Mouse (Mus musculus): ENCODE results near the gene Vps52. TPM values are rescaled to one million over a fixed set of nuclear protein-coding genes. Genes with fewer than 3 reads are reported as not detected.

The Vps52 gene
- total RNA-seq, 2 experiments from 2014 or later, result 84.3 to 92.5 TPM

DNA sequence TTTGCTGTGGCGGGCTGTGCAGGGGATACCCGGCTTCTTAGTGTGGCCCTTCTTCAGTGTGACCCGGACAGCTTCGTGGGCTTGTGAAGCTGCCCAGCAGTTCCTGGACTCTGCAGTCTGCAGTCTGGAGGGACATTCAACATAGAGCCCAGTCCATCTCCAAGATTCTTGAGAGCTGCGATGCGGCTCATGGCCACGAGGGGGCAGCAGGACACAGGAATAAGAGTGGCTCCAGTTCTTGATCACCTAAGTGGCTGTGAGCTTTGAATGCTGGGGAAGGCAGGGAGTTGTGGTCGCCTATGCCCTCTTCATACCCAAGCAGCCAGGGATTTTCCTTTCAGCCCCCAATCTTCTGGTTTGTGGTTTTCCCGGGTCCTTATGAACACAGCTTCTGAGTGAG is 12.9 kb downstream of the Vps52 start:
- DNase-seq (ENCODE audit: low spot score in 2 of 2), result peak; percentile 61 to 79
- H3K27ac ChIP-seq, result no peak overlapping the region
- H3K4me3 ChIP-seq, result no peak overlapping the region
- TF ChIP-seq CTCF (conservative IDR thresholded peaks at IDR 0.05), result peak; percentile 78

DNA sequence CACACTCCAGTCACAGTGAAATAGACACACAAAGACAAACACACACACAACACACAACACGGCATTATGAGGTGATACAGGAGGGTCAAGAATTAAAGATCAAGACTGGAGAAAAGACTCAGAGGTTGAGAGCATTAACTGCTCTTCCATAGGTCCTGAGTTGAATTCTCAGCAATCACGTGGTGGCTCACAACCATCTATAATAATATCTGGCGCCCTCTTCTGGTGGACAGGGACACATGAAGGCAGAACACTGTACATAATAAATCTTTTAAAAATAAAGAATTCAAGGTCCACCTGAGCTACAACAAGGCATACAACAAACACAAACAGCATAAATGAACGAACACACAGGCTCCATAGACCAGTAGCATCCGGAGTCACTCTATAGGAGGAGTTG is 13.3 kb downstream of the Vps52 start:
- no peak for DNase-seq (ENCODE audit: low spot score in 2 of 2)
- no peak overlapping the region for H3K4me3 ChIP-seq
- no peak for TF ChIP-seq CTCF (conservative IDR thresholded peaks at IDR 0.05)

DNA sequence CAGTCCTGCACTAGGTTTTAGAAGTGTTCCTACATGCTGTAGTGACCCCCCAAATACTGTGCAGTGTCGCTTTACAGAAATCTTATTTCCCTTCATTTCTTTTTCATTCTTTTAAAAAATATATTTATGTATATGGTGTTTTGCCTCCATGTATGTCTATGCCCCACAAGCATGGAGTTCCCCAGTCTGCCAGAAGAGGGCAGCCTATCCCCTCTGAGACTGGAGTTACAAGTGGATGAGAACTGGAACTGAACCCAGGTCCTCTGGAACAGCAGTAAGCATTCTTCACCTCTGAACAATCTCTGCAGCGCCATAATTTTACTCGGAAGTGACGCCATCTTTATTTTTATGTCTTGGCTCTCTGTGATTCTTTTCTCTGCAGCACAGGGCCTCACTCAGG is 13.8 kb downstream of the Vps52 start:
- no peak for DNase-seq (ENCODE audit: low spot score in 2 of 2)
- H3K4me3 ChIP-seq, result no peak overlapping the region
- no peak overlapping the region for H3K27ac ChIP-seq
- no peak; the same call in 1 of the 2 replicates for TF ChIP-seq CTCF (conservative IDR thresholded peaks at IDR 0.05)

More for the DNA sequence above, 13.3 kb downstream of the Vps52 start:
- H3K27ac ChIP-seq, result no peak overlapping the region

DNA sequence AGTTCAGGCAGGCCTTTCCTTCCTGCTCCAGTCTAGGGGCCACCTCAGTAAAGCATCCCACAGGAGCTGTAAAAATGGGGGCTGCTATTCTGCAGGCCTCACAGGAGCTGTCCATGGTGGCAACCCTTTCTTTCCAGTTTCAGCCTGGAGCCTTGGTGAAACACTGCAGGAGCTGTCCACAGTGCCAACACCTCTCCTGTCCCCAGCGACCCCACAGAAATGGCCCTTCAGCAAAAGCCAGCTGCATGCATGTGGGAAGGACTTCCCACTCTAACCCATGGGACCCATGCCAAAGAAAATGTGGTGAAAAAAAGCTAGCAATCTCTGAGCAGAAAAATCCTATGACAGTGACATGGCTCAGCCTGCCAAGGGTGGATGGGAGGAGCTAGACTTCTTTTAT is 17.1 kb downstream of the Vps52 start:
- no peak for DNase-seq (ENCODE audit: low spot score in 2 of 2)
- Histone ChIP-seq H3K27ac (no peak overlapping the region), H3K4me3 (no peak overlapping the region)
- TF ChIP-seq CTCF (conservative IDR thresholded peaks at IDR 0.05), result no peak

DNA sequence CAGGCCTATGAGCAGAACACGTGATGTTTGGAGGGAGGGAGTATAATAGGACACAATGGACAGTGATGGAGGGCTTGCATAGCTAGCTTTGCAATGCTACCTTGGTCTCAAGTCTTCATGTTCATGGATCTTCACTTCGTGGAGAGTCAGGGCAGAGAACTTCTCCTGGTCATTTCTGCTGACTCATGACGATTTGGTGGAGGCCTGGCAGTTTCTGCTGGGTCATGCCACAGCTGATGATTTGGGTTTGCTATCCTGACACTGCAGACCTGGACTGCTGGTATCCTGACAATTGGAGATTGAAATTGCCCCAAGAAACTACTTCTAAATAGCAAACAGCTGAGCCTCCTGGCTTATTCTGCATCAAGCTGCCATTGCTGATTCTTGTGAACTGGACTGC is 18.0 kb downstream of the Vps52 start:
- no peak for DNase-seq (ENCODE audit: low spot score in 2 of 2)
- Histone ChIP-seq H3K27ac (no peak overlapping the region), H3K4me3 (no peak overlapping the region)
- no peak for TF ChIP-seq CTCF (conservative IDR thresholded peaks at IDR 0.05)

DNA sequence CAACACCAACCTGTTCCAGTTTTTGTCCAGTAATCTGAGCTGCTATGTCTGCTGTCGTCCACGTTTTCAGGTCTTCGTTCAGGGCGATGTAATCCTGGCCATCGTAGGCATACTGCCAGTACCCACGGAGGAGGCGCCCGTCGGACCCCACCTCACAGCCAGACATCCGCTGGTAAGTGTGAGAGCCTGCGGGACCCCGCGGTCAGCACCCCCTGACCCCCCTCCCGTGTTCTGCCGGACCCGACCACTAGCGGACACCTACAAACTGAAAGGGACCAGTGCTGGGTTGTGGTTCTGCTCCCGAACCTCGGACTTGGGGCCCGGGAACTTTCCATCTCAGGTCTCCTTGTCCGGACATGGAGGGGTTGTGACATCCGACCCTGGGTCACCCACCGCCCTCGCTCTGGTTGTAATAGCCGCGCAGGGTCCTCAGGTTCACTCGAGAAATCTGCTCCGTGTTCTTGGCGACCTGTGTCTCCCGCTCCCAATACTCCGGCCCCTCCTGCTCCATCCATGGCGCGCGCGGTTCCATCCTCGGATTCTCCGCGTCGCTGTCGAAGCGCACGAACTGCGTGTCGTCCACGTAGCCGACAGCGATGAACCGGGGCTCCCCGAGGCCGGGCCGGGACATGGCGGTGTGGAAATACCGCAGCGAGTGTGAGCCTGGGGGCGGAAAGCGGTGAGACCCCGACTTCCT is 22.4 kb downstream of the Vps52 start:
- H3K27ac ChIP-seq, result 0 out of 2 replicates have a peak overlapping the region, but pooled peaks have one; percentile 7
- DNase-seq (ENCODE audit: low spot score in 2 of 2), result no peak
- TF ChIP-seq CTCF (conservative IDR thresholded peaks at IDR 0.05), result no peak
- peak overlapping the region; percentile 51 for H3K4me3 ChIP-seq

DNA sequence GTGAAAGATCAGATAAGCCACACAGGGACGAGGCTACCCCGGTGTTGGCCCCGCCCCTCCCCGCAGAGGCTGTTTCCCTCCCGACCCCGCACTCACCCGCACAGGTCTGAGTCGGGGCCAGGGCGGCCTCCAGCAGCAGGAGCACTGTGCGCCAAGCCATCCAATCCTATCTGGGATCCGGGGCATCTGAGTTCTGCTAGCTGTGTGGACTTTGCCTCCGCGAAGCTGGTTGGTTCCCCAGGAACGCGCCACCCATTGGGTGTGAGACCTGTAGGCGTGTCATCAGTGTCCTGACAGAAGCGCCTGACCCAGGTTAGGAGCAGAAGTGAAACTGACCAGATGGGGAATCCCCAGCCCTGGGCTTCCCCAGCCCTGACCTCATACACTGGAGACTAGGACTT is 23.0 kb downstream of the Vps52 start:
- Histone ChIP-seq H3K4me3 (peak overlapping the region; percentile 51), H3K27ac (0 out of 2 replicates have a peak overlapping the region, but pooled peaks have one; percentile 7)
- no peak for TF ChIP-seq CTCF (conservative IDR thresholded peaks at IDR 0.05)
- no peak for DNase-seq (ENCODE audit: low spot score in 2 of 2)

DNA sequence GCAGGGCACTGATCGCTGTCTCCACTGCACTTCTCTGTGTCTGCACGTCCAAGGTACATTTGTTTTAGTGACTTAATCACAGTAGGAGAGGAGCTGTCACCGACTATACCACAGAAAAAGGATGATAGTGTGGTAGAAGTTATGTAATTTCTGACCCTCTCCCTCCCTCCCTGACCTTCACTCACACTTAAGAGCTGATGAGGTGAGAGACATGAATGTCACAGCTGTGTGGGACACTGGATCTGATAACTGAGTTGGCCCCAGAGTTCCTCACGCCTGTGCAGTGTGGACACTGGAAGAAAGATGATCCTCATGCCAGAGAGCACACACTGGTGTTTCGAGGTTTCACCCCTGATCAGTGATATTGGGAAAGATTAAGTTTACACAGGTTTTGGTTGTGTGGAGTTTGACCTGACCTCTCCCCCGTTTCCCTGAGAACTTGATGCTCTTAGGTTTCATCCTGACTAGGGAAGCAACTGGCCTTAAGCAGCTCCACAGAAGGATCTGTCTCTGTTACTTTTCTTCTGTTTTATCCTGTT is 24.0 kb downstream of the Vps52 start:
- no peak for TF ChIP-seq CTCF (conservative IDR thresholded peaks at IDR 0.05)
- no peak overlapping the region for H3K4me3 ChIP-seq
- H3K27ac ChIP-seq, result no peak overlapping the region
- DNase-seq (ENCODE audit: low spot score in 2 of 2), result no peak

DNA sequence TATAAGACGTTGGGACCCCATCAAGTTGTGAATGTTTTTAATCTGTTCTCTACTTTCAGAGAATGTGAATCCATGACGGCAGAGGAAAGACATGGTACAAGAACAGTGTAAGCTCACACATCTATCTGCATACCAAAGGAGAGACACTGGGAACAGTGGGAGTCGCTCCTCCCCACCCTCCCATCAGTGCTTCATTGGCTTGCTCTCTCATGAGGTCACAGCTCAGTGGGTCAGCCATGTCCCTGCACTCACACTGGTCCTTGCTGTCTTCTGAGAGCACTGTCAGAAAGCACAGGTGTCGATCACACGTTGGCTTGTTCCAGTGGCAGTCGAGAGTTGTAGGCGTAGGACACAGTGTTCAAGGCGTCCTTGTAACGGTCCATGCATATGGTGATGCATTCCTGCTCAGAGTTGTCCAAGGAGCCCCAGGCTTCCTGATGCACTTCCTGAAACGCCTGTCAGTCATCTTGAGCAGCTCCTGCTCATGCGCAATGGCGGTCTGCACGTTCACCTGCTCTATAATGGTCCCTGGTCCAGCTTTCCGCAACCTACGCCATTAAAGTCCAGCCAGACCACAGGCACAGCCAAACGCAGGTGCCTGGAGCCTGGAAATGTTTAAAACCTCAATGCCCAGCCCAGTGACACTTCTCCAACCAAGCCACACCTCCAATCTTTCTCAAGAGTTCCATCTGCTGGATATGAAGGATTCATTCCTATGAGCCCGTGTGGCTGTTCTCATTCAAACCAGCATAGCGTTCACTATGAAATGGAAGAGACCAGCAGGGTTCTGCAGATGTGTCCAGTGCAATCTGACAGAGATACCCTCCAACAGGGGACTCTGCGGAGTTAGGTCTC is 24.8 kb downstream of the Vps52 start:
- DNase-seq (ENCODE audit: low spot score in 2 of 2), result no peak
- peak overlapping the region; percentile 71; the same call in 1 of the 2 replicates for H3K27ac ChIP-seq
- no peak for TF ChIP-seq CTCF (conservative IDR thresholded peaks at IDR 0.05)
- no peak overlapping the region for H3K4me3 ChIP-seq

DNA sequence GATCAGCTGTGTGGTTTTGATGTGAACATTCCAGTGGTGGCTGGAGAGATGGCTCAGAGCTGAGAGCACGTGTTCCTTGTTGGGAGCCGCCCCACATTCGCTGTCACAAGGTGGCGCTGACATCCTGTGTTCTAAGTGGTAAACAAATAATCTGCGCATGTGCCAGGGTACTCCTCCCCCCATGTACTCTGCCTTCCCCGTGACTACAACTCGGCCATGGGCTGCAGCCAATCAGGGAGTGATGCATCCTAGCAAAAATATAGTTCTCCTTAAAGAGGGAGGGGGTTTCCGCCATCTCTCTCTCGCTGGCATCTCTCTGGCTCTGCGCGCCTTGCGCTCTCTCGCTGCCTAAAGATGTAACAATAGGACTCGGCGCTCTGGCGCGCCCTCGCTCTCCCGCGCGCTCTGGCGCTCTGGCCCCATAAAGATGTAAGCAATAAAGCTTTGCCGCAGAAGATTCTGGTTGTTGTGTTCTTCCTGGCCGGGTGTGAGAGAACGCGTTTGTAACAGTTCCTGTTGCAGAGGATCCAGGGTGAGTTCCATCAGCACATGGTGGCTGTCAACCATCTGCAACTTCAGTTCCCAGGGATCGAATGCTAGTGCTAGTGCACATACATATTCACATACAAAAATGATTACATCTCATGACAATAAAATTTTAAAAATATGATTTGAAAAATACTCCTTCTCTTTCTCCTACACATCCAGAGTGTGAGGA is 25.7 kb downstream of the Vps52 start:
- Histone ChIP-seq H3K27ac (peak overlapping the region; percentile 91), H3K4me3 (peak overlapping the region; percentile 61)
- peak; percentile 62 for TF ChIP-seq CTCF (conservative IDR thresholded peaks at IDR 0.05)
- peak; percentile 84 to 90 for DNase-seq (ENCODE audit: low spot score in 2 of 2)

DNA sequence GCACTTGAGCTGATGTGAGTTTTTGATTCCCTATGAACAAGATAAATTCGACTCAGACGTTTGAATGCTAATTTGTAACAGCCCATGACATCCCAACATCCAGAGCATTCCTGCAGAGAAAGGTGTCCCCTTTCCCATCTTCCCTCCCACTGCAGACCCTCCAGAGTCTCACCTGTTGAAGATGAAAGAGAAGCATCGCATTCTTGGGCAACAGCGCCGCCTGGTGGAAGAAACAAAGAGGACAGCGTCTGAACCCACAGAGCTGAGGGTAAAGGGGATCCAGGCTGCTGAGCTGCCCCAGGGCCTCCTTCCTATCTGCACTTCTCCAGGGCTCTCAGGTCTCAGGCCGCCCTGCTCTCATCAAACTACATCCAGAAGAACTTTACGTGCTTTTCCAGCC is 26.5 kb downstream of the Vps52 start:
- peak in 1 of 2 experiments; percentile 70 for DNase-seq (ENCODE audit: low spot score in 2 of 2)
- Histone ChIP-seq H3K4me3 (peak overlapping the region; percentile 61), H3K27ac (peak overlapping the region; percentile 91; the same call in 1 of the 2 replicates)
- TF ChIP-seq CTCF (conservative IDR thresholded peaks at IDR 0.05), result peak; percentile 84

DNA sequence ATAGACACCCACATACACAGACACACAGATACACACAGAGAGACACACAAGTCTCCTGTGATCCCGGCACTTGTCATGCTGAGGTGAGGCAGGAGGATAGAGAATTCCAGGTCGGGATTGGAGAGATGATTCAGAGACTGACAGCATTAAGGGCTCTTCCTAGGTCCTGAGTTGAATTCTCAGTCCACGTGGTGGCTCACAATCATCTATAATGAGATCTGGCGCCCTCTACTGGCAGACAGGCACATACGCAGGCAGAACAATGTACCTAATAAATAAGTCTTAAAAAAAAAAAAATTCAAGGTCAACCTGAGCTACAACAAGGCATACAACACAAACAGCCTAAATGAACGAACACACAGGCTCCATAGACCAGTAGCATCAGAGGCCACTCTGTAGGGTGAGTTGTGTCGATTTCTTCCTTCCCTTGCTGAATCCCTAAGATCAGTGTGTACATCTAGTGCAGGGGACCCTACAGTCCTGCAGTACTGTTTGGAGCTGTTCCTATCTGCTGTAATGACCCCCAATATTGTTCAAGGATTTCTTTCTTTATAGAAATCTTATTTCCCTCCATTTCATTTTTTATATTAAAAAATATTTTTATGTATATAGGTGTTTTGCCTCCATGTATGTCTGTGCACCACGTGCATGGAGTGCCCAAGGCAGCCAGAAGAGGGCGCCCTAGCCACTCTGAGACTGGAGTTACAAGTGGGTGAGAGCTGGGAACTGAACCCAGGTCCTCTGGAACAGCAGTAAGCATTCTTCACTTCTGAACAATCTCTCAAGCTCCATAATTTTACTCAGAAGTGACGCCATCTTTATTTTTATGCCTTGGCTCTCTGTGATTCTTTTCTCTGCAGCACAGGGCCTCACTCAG is 36.4 kb downstream of the Vps52 start:
- peak; percentile 85 for TF ChIP-seq CTCF (conservative IDR thresholded peaks at IDR 0.05)
- peak in 1 of 2 experiments; percentile 51 for DNase-seq (ENCODE audit: low spot score in 2 of 2)

More for the DNA sequence above, 36.4 kb downstream of the Vps52 start:
- no peak overlapping the region for H3K27ac ChIP-seq
- H3K4me3 ChIP-seq, result no peak overlapping the region

All from layer of hippocampus, adult 2 months (tissue).